Mouse (Mus musculus) hindbrain, embryonic 11.5 days (tissue): ENCODE measurements around the gene Rras2. TPM values are rescaled to one million over a fixed set of nuclear protein-coding genes. Genes with fewer than 3 reads are reported as not detected.

Experiments
- ATAC-seq: fragments of 200-750 bp; cut with Nextera tagmentation; 2 replicates; pipeline ENCODE4 v1.8.0; 2017; ENCODE audit warnings: mild to moderate bottlenecking, moderate TSS enrichment, moderate library complexity; ENCODE audit not compliant: low FRiP score
- DNase-seq: peaks from one replicate; pipeline ENCODE4 v3.0.0-alpha.2; 2015; ENCODE audit warnings: low spot score
- H3K27ac ChIP-seq: fragments of 300-500 bp; sonication (generic); 2 replicates; pipeline ENCODE4 v1.5.1; 2014; ENCODE audit warnings: mild to moderate bottlenecking, low read depth, low read length
- H3K27me3 ChIP-seq: fragments of 300-500 bp; sonication (generic); 2 replicates; pipeline ENCODE4 v1.6.1; 2014; ENCODE audit warnings: mild to moderate bottlenecking, low read length, moderate library complexity, mixed read lengths; ENCODE audit not compliant: control insufficient read depth, insufficient read depth
- H3K36me3 ChIP-seq: fragments of 300-500 bp; sonication (generic); 2 replicates; pipeline ENCODE4 v1.6.1; 2014; ENCODE audit warnings: mild to moderate bottlenecking, low read length, moderate library complexity, mixed read lengths; ENCODE audit not compliant: control insufficient read depth, insufficient read depth
- H3K4me1 ChIP-seq: fragments of 300-500 bp; sonication (generic); replicated peaks from 2 replicates; pipeline ENCODE4 v1.6.1; 2014; ENCODE audit warnings: low read length, mixed read lengths; ENCODE audit not compliant: control insufficient read depth, insufficient read depth
- H3K4me2 ChIP-seq: fragments of 300-500 bp; sonication (generic); replicated peaks from 2 replicates; pipeline ENCODE4 v1.6.1; 2014; ENCODE audit warnings: mild to moderate bottlenecking, low read depth, low read length
- H3K4me3 ChIP-seq: fragments of 300-500 bp; sonication (generic); 2 replicates; pipeline ENCODE4 v1.5.1; 2014; ENCODE audit warnings: low read depth, low read length
- H3K9ac ChIP-seq: fragments of 300-500 bp; sonication (generic); 2 replicates; pipeline ENCODE4 v1.6.1; 2014; ENCODE audit warnings: low read depth, low read length
- H3K9me3 ChIP-seq: fragments of 300-500 bp; sonication (generic); 2 replicates; pipeline ENCODE4 v1.6.1; 2016; ENCODE audit warnings: low read length; ENCODE audit not compliant: control insufficient read depth
- WGBS: fragments of 180-500 bp; shearing (Covaris S2); extraction: QIAGEN DNeasy Blood & Tissue Kit; methylation state at CpG from one replicate; pipeline ENCODE4 v1.1.7; 2014; 5-methylcytosine and 5-hydroxymethylcytosine counted together
- polyA plus RNA-seq: library from polyadenylated mRNA; unstranded; fragments of >200 nt; fragmentation: Nextera tagmentation; extraction: Ambion mirVana; gene quantifications from 2 replicates; pipeline ENCODE4 v1.2.1, GENCODE M21; 2014

Rras2 gene
- polyA plus RNA-seq = 24.3 and 26.7 TPM in 2 replicates

DNA sequence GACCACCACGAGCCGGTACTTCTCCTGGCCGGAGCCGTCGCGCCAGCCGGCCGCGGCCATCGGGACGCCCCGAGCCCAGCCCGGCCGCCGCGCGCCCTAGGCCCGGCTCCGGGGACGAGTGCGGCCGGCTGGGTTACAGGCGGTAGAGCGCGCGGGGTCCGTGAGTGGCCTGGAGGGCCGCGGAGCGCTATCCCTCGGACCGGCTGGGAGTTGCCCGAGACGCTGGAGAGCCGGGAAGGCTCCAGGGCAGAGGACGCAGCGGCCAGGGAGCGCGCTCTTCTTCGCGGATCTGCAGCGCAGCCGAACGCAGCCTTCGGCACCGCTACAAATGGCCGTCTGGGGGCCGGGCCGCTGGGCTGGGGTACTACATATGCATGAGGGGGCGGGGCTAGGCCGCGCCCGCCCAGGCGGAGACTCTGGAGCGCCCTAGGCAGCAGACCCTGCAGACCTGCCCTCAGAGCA lies at the start of gene Rras2:
Rras2 (minus strand) TSS at position 338 of the 462 bp plus-strand sequence.
- H3K9ac ChIP-seq = peak within 1 kb of the TSS; percentile 80
- no peaks in the 10 kb centered on the region for H3K4me1 ChIP-seq
- WGBS = under 1% methylated on average over 53 of the region's 55 CpGs
- H3K9me3 ChIP-seq = no peaks in the 10 kb centered on the region
- H3K27me3 ChIP-seq = no peaks in the 10 kb centered on the region
- peak; percentile 99 for ATAC-seq
- H3K36me3 ChIP-seq = no peaks in the 10 kb centered on the region
- peak within 1 kb of the TSS; percentile 72 for H3K4me2 ChIP-seq
- peak within 1 kb of the TSS; percentile 93 for H3K27ac ChIP-seq
- H3K4me3 ChIP-seq = peak within 1 kb of the TSS; percentile 78
- DNase-seq = peak; percentile 94

DNA sequence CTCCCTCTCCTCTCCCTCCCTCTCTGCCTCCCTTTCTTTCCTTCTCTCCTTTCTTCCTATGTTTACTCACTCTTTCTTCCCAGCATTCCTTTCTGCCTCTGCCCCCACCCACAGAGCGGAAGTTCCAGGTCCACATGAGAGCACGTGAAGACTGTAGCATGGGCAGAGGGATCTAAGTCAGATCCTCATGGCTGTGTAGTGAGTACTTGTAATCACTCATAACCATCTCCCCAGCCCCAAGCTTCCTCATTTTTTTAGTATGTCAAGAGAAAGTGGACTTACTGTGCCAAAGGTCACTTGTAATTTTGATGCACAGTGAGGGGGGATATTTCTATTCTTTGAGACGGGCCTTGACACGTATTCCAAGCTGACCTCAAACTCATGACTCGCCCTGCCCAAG lies 45.4 kb upstream of the Rras2 start:
- Histone ChIP-seq H3K9me3 (no peaks in the 10 kb centered on the region), H3K4me2 (no peak overlapping the region), H3K4me3 (no peak overlapping the region), H3K27ac (no peak overlapping the region), H3K27me3 (no peaks in the 10 kb centered on the region), H3K4me1 (no peaks in the 10 kb centered on the region), H3K9ac (no peak overlapping the region), H3K36me3 (no peaks in the 10 kb centered on the region)
- ATAC-seq = no peak
- no peak for DNase-seq
- 85% methylated on average over 5 of the region's 5 CpGs for WGBS

DNA sequence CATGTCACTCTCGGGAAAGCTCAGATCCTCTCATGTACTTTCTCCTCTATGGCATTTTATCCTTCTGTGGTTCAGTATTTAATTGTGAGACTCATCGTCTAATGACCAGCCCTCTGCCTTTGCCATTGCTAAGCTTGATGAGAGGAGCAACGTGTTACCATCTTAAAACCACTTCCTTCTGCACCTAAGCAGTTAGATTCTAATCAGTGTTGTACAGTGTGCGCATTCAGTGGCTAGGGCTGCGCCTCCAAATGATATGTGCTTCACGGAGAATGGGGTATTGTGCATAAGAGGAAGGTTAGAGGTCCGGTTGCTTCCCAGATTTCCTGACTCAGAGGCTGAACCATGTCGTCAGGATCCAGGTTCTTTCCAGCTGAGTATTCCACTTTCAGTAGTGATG lies 43.5 kb upstream of the Rras2 start:
- no peak overlapping the region for H3K4me3 ChIP-seq
- DNase-seq = no peak
- 86% methylated on average over 8 of the region's 8 CpGs for WGBS
- H3K9me3 ChIP-seq = no peaks in the 10 kb centered on the region
- no peaks in the 10 kb centered on the region for H3K27me3 ChIP-seq
- H3K9ac ChIP-seq = no peak overlapping the region
- H3K36me3 ChIP-seq = no peaks in the 10 kb centered on the region
- no peak overlapping the region for H3K27ac ChIP-seq
- no peak overlapping the region for H3K4me2 ChIP-seq
- H3K4me1 ChIP-seq = no peaks in the 10 kb centered on the region
- no peak for ATAC-seq

DNA sequence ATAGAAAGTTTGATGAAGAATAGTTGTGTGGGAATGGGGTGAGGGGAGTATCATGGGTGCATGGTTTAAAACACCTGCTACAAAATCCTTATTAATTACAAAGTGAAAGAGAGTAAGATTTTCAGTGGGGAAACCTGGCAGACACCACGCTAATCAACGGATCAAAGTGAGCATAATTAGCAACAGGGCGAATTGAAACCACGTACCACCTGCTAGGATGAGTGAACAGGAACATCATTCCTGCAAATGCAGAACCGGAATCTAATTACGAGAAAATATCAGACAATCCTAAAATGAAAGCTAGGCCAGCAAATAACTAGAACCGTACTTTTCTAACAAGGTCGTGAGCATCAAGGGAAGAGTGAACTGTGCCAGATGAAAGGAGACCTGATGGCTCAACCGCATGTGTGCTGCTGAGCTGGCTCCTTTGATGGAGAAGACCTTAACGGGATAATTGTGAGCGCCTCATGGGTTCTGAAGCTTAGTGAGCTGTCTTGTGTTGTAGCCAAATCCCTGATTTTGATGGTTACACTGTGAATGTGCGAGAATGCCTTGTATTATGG lies 40.2 kb upstream of the Rras2 start:
- Histone ChIP-seq H3K4me2 (no peak overlapping the region), H3K9me3 (no peaks in the 10 kb centered on the region), H3K27me3 (no peaks in the 10 kb centered on the region), H3K4me1 (no peaks in the 10 kb centered on the region), H3K9ac (no peak overlapping the region), H3K4me3 (no peak overlapping the region), H3K27ac (no peak overlapping the region), H3K36me3 (no peaks in the 10 kb centered on the region)
- WGBS = 95% methylated on average over 12 of the region's 12 CpGs
- DNase-seq (no peak), ATAC-seq (no peak)

DNA sequence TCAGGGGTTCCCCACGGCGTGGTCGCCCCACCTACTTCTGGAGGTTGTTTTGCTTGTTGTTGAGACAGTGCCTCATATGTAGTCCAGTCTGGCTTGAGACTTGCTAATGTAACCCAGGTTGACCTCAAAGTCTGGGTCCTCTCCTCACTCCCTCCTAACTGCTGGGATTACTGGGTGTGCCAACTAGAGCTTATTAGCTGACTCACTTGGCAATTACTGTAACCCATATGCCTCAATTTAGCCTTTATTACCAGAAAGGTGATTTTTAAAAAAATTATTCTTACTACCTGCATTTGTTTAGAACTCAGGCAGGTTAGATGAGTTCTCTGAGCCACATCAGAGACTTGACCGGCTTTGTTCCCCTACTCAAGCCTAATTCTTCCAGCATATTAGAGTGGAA lies 38.8 kb upstream of the Rras2 start:
- DNase-seq (no peak), ATAC-seq (no peak)
- no peak overlapping the region for H3K4me2 ChIP-seq
- 92% methylated on average over 4 of the region's 4 CpGs for WGBS
- H3K9me3 ChIP-seq = no peaks in the 10 kb centered on the region
- no peak overlapping the region for H3K9ac ChIP-seq
- no peaks in the 10 kb centered on the region for H3K4me1 ChIP-seq
- H3K36me3 ChIP-seq = no peaks in the 10 kb centered on the region
- no peaks in the 10 kb centered on the region for H3K27me3 ChIP-seq
- no peak overlapping the region for H3K27ac ChIP-seq
- H3K4me3 ChIP-seq = no peak overlapping the region

DNA sequence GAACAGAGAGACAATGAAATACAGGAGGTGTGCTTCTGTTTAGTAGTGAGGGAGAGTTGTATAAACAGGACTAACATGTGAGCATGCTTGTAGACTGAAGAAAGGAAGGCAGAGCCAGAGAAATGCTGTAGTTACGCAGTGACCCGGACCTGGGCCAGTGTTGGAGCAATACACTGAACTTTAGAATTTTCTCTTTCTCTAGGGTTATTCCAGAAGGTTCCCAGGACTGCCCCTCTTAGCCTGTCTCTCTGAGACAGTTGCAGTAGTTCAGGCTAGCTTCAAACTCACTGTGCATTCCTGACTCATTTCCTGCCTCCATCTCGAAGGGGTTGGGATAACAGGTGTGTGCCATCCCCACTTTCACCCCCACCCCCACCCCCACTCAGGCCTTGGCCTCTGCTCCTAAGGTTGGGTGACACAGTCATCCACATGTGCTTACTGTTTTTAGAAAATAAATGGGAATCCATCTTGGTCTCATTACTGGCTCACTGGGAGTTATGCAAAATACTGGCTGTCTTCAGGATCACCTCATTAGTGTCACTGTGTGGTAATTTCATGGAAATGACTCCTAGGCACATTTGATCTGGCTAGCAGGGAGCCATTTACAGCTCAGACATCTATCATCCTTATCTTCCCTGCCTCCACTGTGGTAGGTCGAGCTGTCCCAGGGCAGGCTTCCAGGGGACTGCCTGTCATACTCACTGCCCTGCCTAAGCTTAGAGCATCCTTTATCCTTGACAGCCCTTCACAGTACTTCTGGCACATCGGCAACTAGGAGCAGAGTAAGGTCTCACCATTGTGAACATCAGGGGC lies 37.7 kb upstream of the Rras2 start:
- H3K27me3 ChIP-seq = no peaks in the 10 kb centered on the region
- no peaks in the 10 kb centered on the region for H3K36me3 ChIP-seq
- DNase-seq (no peak), ATAC-seq (peak; percentile 60; the same call in 1 of the 2 replicates)
- no peaks in the 10 kb centered on the region for H3K9me3 ChIP-seq
- no peaks in the 10 kb centered on the region for H3K4me1 ChIP-seq
- no peak overlapping the region for H3K4me3 ChIP-seq
- WGBS = 59% methylated on average over 5 of the region's 5 CpGs
- H3K9ac ChIP-seq = no peak overlapping the region
- no peak overlapping the region for H3K4me2 ChIP-seq
- H3K27ac ChIP-seq = no peak overlapping the region

DNA sequence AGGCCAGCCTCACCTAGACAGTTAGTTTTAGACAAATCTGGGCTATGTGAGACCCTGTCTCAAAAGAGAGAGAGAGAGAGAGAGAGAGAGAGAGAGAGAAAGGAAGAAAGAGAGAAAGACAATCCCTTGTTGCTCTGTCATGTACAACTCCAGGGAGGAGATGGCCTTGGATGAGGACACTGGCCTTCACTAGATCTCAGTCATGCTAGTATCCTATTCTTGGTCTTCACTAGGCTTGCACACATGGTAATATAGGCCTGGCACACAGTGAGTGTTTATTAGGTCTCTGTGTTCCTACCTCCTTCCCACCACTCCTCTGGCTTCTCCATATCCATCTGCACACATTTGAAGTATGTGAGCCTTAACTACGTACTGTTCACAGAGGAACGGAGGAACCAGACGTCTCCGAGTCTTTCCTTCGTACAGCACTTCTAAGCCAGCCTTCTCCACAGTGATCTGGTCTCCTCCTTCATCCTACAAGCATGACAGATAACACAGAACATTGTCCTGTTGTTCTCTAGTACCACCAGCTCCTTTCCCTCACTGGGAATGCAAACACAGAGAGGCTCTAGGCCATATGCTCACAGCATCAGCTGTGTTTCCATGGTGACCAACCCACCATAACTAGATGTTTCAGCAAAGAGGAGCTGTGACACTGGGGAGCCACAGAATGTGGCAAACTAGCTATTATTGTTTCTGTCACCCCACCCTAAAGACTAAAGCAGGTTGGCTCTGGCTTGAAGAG lies 33.6 kb upstream of the Rras2 start:
- DNase-seq (peak; percentile 38), ATAC-seq (no peak)

DNA sequence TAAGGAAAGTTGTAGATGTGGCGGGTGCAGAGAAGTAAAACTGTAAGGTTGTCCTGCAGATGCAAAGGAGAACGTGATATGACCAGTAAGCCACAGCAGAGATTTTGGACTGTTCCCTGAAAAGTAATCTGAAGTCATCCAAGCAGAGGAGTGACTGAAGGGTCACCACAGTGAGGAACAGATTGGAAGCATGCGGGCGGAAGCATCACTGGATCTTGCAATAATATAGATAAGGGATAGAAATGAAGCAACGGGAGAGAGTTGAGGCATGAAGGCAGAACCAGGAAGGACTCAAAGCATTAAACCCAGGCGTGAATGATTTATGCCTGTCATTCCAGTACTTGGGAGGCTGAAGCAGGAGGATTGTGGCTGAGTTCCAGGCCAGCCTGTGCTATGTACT lies 32.0 kb upstream of the Rras2 start:
- Histone ChIP-seq H3K4me1 (no peaks in the 10 kb centered on the region), H3K27me3 (no peaks in the 10 kb centered on the region), H3K36me3 (no peaks in the 10 kb centered on the region), H3K4me3 (no peak overlapping the region), H3K27ac (no peak overlapping the region), H3K9me3 (no peaks in the 10 kb centered on the region), H3K4me2 (no peak overlapping the region), H3K9ac (no peak overlapping the region)
- ATAC-seq (no peak), DNase-seq (no peak)
- WGBS = 95% methylated on average over 6 of the region's 6 CpGs

More for the DNA sequence above, 33.6 kb upstream of the Rras2 start:
- Histone ChIP-seq H3K4me3 (no peak overlapping the region), H3K9me3 (no peaks in the 10 kb centered on the region), H3K27me3 (no peaks in the 10 kb centered on the region), H3K27ac (no peak overlapping the region), H3K4me1 (no peaks in the 10 kb centered on the region), H3K36me3 (no peaks in the 10 kb centered on the region), H3K4me2 (no peak overlapping the region), H3K9ac (no peak overlapping the region)
- WGBS = 87% methylated on average over 5 of the region's 5 CpGs
